In the genomic region with DNA sequence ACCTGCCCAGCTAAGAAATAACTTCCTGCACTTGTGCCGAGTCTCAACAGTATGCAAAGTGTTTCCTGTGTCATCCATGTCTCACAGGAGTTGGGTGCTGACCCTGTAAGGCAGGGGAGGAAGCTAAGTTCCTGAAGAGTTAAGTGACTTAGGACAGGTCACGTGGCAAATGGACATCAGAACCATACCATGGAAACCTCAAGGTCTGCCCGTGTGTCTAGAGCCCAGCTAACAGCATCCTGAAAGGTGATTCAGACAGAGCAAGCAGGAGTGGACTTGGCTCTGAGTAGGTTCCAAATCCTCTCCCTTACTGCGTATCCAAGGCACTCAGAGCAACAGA, we compare ENCODE assay signal across 11 mouse cellular contexts.
"Had no signal": no experiment of that assay in that cellular context is flagged by ENCODE, and none has a peak within 500 bp of the region (broad histone marks: within the 10 kb centered on the region; RNA-seq: fewer than 3 reads in every experiment).

No protein-coding gene starts in this region.

- H3K9ac ChIP-seq: kidney, embryonic 15.5 days; liver, embryonic 14.5 days; lung, embryonic 15.5 days; midbrain, embryonic 12.5 days; midbrain, embryonic 15.5 days had no signal

- H3K4me3 ChIP-seq: kidney, embryonic 15.5 days; layer of hippocampus, adult 2 months; lung, embryonic 15.5 days; midbrain, embryonic 12.5 days; midbrain, embryonic 15.5 days had no signal

- H3K36me3 ChIP-seq: kidney, embryonic 15.5 days; lung, embryonic 15.5 days; midbrain, embryonic 12.5 days; midbrain, embryonic 15.5 days had no signal

- H3K4me2 ChIP-seq: kidney, embryonic 15.5 days; lung, embryonic 15.5 days; midbrain, embryonic 12.5 days; midbrain, embryonic 15.5 days had no signal

- H3K9me3 ChIP-seq: kidney, embryonic 15.5 days; lung, embryonic 15.5 days; midbrain, embryonic 12.5 days; midbrain, embryonic 15.5 days had no signal

- H3K27me3 ChIP-seq: kidney, embryonic 15.5 days; lung, embryonic 15.5 days; midbrain, embryonic 12.5 days; midbrain, embryonic 15.5 days had no signal

- H3K4me1 ChIP-seq: lung, embryonic 15.5 days; midbrain, embryonic 12.5 days; midbrain, embryonic 15.5 days had no signal

- H3K27ac ChIP-seq: layer of hippocampus, adult 2 months; liver, embryonic 14.5 days; lung, embryonic 15.5 days; midbrain, embryonic 12.5 days; midbrain, embryonic 15.5 days had no signal

- ATAC-seq: inflammation-experienced regulatory T-cells, adult 6 months; intestine, embryonic 16.5 days; midbrain, embryonic 15.5 days had no signal

- DNase-seq: layer of hippocampus, adult 9-11 months; thymus, adult 2 months; thymus, postnatal 14 days had no signal
